In the genomic region with DNA sequence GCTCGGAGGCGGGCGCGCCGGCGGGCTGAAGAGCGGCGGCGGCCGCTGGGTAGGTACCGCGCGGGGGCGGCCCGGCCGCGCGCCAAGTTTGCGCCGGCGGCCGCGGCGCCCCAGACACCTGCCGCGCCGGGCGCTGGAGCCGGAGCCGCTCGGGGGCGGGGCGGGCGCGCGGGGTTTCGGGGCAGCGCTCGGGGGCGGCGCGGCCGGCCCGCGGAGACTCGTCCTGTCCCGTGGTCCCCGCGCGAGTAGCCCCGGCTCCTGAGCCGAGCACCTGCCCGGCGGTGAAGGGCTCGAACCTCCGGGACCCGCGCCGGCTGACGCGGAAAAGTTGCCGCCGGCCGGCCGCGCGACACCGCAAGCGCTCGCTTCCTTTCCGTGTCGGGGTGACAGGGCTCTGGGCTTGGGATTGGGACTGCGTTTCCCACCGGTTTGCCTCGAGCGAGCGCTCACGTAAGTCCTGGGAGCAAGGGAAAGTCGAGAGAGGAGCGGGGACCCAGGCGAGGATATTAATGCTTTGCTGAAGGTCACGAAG, we compare ENCODE assay signal across 8 mouse cellular contexts.
DNase-seq lines count a peak whose midpoint lies in the region; ATAC-seq and TF ChIP-seq lines count a peak whose summit lies in the region.

No protein-coding gene starts in this region.

- no peak; the same call in 1 of the 2 replicates for ATAC-seq in limb, embryonic 14.5 days (ENCODE audit: low FRiP score, low read depth)
- ATAC-seq in neural tube, embryonic 11.5 days (ENCODE audit: insufficient read depth, low FRiP score, low TSS enrichment), result peak; percentile 81
- ATAC-seq in monocyte, adult 5-6 weeks (replicated peaks; ENCODE audit: insufficient number of reproducible peaks, low FRiP score, low TSS enrichment, poor library complexity, severe bottlenecking), result no peak

- H3K27ac ChIP-seq in heart, embryonic 10.5 days, result peak overlapping the region; percentile 91
- no peak overlapping the region for H3K27ac ChIP-seq in limb, embryonic 14.5 days (replicated peaks; ENCODE audit: low read depth, low read length)
- H3K27ac ChIP-seq in neural tube, embryonic 11.5 days (ENCODE audit: low read depth, low read length), result peak overlapping the region; percentile 34; the same call in 1 of the 2 replicates

- H3K36me3 ChIP-seq in heart, embryonic 10.5 days, result peaks cover 6% of the 10 kb centered on the region; the same call in 1 of the 2 replicates
- H3K36me3 ChIP-seq in limb, embryonic 14.5 days (ENCODE audit: control insufficient read depth, insufficient read depth, low read length), result no peaks in the 10 kb centered on the region
- no peaks in the 10 kb centered on the region for H3K36me3 ChIP-seq in neural tube, embryonic 11.5 days (ENCODE audit: control insufficient read depth, insufficient read depth, low read length)

- H3K9me3 ChIP-seq in heart, embryonic 10.5 days, result no peaks in the 10 kb centered on the region
- H3K9me3 ChIP-seq in limb, embryonic 14.5 days (ENCODE audit: control insufficient read depth, low read length), result no peaks in the 10 kb centered on the region
- no peaks in the 10 kb centered on the region for H3K9me3 ChIP-seq in neural tube, embryonic 11.5 days (ENCODE audit: control insufficient read depth, low read length)

- peak overlapping the region; percentile 54 for H3K9ac ChIP-seq in limb, embryonic 14.5 days (ENCODE audit: low read depth, low read length, severe bottlenecking)
- peak overlapping the region; percentile 65 for H3K9ac ChIP-seq in neural tube, embryonic 11.5 days (ENCODE audit: low read length)

- TF ChIP-seq CTCF in brain, embryonic 14.5 days (IDR thresholded peaks at IDR 0.05; ENCODE audit: borderline replicate concordance, extremely low read depth, insufficient read depth, insufficient read length), result no peak

- peak overlapping the region; percentile 74 for H3K4me2 ChIP-seq in limb, embryonic 14.5 days (replicated peaks; ENCODE audit: low read depth, low read length, severe bottlenecking)
- H3K4me2 ChIP-seq in neural tube, embryonic 11.5 days (ENCODE audit: low read depth), result peak overlapping the region; percentile 84

- H3K4me3 ChIP-seq in heart, embryonic 10.5 days, result peak overlapping the region; percentile 74
- peak overlapping the region; percentile 62 for H3K4me3 ChIP-seq in limb, embryonic 14.5 days (replicated peaks; ENCODE audit: low read length)
- peak overlapping the region; percentile 75 for H3K4me3 ChIP-seq in neural tube, embryonic 11.5 days (ENCODE audit: low read depth, low read length)

- DNase-seq in left cerebral cortex, adult 8-10 months (ENCODE audit: low spot score in 2 of 2), result peak; percentile 13 to 16
- no peak for DNase-seq in left cerebral cortex, adult 18-20 months (ENCODE audit: low spot score in 2 of 2)
- peak; percentile 36 for DNase-seq in ES-CJ7 (ENCODE audit: low read depth, low spot score)
- peak; percentile 42 for DNase-seq in brain, embryonic 14.5 days (ENCODE audit: low read depth)
- DNase-seq in heart, embryonic 10.5 days (ENCODE audit: low spot score), result peak; percentile 82
- DNase-seq in limb, embryonic 14.5 days (ENCODE audit: low spot score), result no peak
- DNase-seq in neural tube, embryonic 11.5 days (ENCODE audit: low spot score), result peak; percentile 39

- peaks cover 21% of the 10 kb centered on the region for H3K4me1 ChIP-seq in heart, embryonic 10.5 days
- no peaks in the 10 kb centered on the region for H3K4me1 ChIP-seq in limb, embryonic 14.5 days (ENCODE audit: control insufficient read depth, insufficient read depth, low read length)
- H3K4me1 ChIP-seq in neural tube, embryonic 11.5 days (ENCODE audit: control insufficient read depth, insufficient read depth, low read length), result no peaks in the 10 kb centered on the region

- H3K27me3 ChIP-seq in heart, embryonic 10.5 days (ENCODE audit: insufficient read depth, poor library complexity, severe bottlenecking), result 0 out of 2 replicates have a peak, but pooled peaks cover 3% of the 10 kb centered on the region
- H3K27me3 ChIP-seq in limb, embryonic 14.5 days (ENCODE audit: control insufficient read depth, insufficient read depth, low read length), result peaks cover 18% of the 10 kb centered on the region
- H3K27me3 ChIP-seq in neural tube, embryonic 11.5 days (ENCODE audit: control insufficient read depth, insufficient read depth, low read length), result peaks cover 12% of the 10 kb centered on the region; the same call in 1 of the 2 replicates

- 4% methylated on average over 72 of the region's 82 CpGs for WGBS in heart, embryonic 10.5 days
- 0% methylated on average over 29 of the region's 82 CpGs for WGBS in limb, embryonic 14.5 days
- WGBS in neural tube, embryonic 11.5 days, result under 1% methylated on average over 31 of the region's 82 CpGs

- TF ChIP-seq POLR2A in brain, embryonic 14.5 days (IDR thresholded peaks at IDR 0.05; ENCODE audit: borderline replicate concordance, extremely low read depth, insufficient read depth, insufficient read length, poor library complexity, severe bottlenecking), result no peak
- TF ChIP-seq POLR2A in limb, embryonic 14.5 days (IDR thresholded peaks at IDR 0.05; ENCODE audit: borderline replicate concordance, extremely low read depth, insufficient read depth, insufficient read length), result no peak

Comparison
In these comparisons a context has a peak if more than half of its experiments do, and no peak if none do; other contexts are left out.
1. DNase-seq: peak in left cerebral cortex, adult 8-10 months (2 of 2), ES-CJ7 (single experiment), brain, embryonic 14.5 days (single experiment), heart, embryonic 10.5 days (single experiment) and neural tube, embryonic 11.5 days (single experiment); none in left cerebral cortex, adult 18-20 months (0 of 2) and limb, embryonic 14.5 days (single experiment).
2. Peak in every context shown above with its lines, with median percentiles within 50 percentile points of each other: H3K4me3 ChIP-seq.